Mouse (Mus musculus): Measurements from ENCODE around the gene 5430402E10Rik. TPM values are rescaled to one million over a fixed set of nuclear protein-coding genes. Genes with fewer than 3 reads are reported as not detected.
"Not testable (repeated sequence)": the region's sequence is repeated elsewhere in the genome, so short reads cannot be mapped to it uniquely, and the experiment has no call there.

The 5430402E10Rik gene
- not detected in 2 replicates for polyA plus RNA-seq (2012; rRNA removed)

DNA sequence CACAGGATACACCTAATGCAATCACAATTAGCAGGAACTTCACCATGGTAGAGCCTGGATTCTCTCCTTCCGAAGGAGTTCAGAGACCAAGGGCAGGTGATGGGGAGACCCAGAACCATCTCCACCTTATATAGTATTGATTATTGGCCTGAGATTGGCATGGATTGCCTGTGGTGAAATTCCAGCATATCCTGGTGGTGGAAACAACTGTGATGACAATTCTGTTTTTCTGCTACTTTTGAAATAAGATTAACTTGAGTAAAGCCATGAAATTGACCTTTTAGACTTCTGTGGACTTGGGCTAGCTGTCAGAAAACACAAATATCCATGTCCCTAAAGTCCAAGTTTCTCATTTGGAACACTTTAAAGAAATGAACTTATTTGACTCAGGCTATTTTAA is at the start of gene 5430402E10Rik:
Gene 5430402E10Rik, minus strand, starts transcription at position 101 of the 400 bp plus-strand sequence.
- WGBS = 88% methylated on average over 1 of the region's 1 CpGs
- DNase-seq; H3K4me1 ChIP-seq (ENCODE audit: control insufficient read depth, insufficient read depth, low read length); H3K4me3 ChIP-seq (replicated peaks; ENCODE audit: extremely low read depth, low read depth, low read length): not testable (repeated sequence)

DNA sequence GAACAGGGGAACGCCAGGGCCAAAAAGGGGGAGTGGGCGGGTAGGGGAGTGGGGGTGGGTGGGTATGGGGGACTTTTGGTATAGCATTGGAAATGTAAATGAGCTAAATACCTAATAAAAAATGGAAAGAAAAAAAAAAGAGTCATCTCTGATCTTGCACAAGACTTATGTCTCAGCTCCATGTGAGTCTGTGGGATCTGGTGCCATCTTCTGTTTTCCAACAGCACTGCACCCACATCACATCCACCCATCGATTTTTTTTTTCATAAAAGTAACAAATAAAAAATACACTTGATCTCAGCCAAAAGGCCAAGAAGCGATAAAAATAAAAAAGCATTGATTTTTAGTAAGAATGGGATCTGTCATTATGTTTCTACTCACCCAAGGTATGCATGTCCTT is 44.8 kb downstream of the 5430402E10Rik start:
- not testable (repeated sequence) for DNase-seq; H3K4me1 ChIP-seq (ENCODE audit: control insufficient read depth, insufficient read depth, low read length); H3K4me3 ChIP-seq (replicated peaks; ENCODE audit: extremely low read depth, low read depth, low read length)
- WGBS = 35% methylated on average over 2 of the region's 4 CpGs

Other genes with a start within 250 kb of the 5430402E10Rik start
- gene Prkx, start 128.8 kb downstream of the 5430402E10Rik start, polyA plus RNA-seq (2012; rRNA removed) = 15.0 and 21.8 TPM in 2 replicates
- gene Pbsn, start 71.4 kb downstream of the 5430402E10Rik start, polyA plus RNA-seq (2012; rRNA removed) = not detected in 2 replicates
- not detected in 2 replicates for gene Gm14744, start 60.3 kb downstream of the 5430402E10Rik start, polyA plus RNA-seq (2012; rRNA removed)
- not detected in 2 replicates for gene Obp1a, start 166.3 kb upstream of the 5430402E10Rik start, polyA plus RNA-seq (2012; rRNA removed)
- not detected in 2 replicates for gene Gm5938, start 200.4 kb upstream of the 5430402E10Rik start, polyA plus RNA-seq (2012; rRNA removed)